In genomic region chr1:85793208-85794105, GRCm38 (mm10) we compare ENCODE assay signal across 8 mouse cellular contexts. TPM values are rescaled to one million over a fixed set of nuclear protein-coding genes. Genes with fewer than 3 reads are reported as not detected.
A peak's percentile ranks its signal among the peaks of the same experiment; 100 is the strongest.
DNase-seq lines count a peak whose midpoint lies in the region; ATAC-seq lines count a peak whose summit lies in the region.

Gene Cab39, plus strand, starts transcription at chr1:85793441.

- peak; percentile 94 for ATAC-seq in hindbrain, embryonic 11.5 days (ENCODE audit: low FRiP score)

- H3K4me3 ChIP-seq in hindbrain, embryonic 11.5 days (ENCODE audit: low read depth, low read length): peak within 1 kb of the TSS; percentile 97

- H3K9me3 ChIP-seq in hindbrain, embryonic 11.5 days (ENCODE audit: control insufficient read depth, low read length): no peaks in the 10 kb centered on the region

- peak; percentile 90 for DNase-seq in MN1 (ENCODE audit: low spot score)
- peak; percentile 81 for DNase-seq in cerebellum, adult 9-10 months
- peak; percentile 29 to 88 for DNase-seq in frontal cortex, adult 2 months (ENCODE audit: extremely low spot score in 1 of 2, low spot score in 1 of 2)
- peak; percentile 94 for DNase-seq in hindbrain, embryonic 11.5 days (ENCODE audit: low spot score)
- peak; percentile 85 to 93 for DNase-seq in layer of hippocampus, postnatal 10 days (ENCODE audit: low spot score in 2 of 2)
- peak; percentile 90 for DNase-seq in lung, postnatal 10 days
- peak; percentile 89 for DNase-seq in ovary, postnatal 36 days (ENCODE audit: low spot score)
- DNase-seq in thymus, postnatal 25 days: peak; percentile 92

- H3K9ac ChIP-seq in hindbrain, embryonic 11.5 days (ENCODE audit: low read depth, low read length): peak within 1 kb of the TSS; percentile 96

- H3K4me2 ChIP-seq in hindbrain, embryonic 11.5 days (replicated peaks; ENCODE audit: low read depth, low read length): peak within 1 kb of the TSS; percentile 67

- H3K36me3 ChIP-seq in hindbrain, embryonic 11.5 days (ENCODE audit: control insufficient read depth, insufficient read depth, low read length): no peaks in the 10 kb centered on the region

- no peaks in the 10 kb centered on the region for H3K27me3 ChIP-seq in hindbrain, embryonic 11.5 days (ENCODE audit: control insufficient read depth, insufficient read depth, low read length)

- H3K27ac ChIP-seq in hindbrain, embryonic 11.5 days (ENCODE audit: low read depth, low read length): peak within 1 kb of the TSS; percentile 95

- no peaks in the 10 kb centered on the region for H3K4me1 ChIP-seq in hindbrain, embryonic 11.5 days (replicated peaks; ENCODE audit: control insufficient read depth, insufficient read depth, low read length)

- WGBS in hindbrain, embryonic 11.5 days: under 1% methylated on average over 78 of the region's 118 CpGs

RNA-seq across cellular contexts. Expression of gene Cab39, which starts in this region (rescaled TPM):
- 108 and 115 TPM in 2 replicates for polyA plus RNA-seq in frontal cortex, adult 2 months (2012; rRNA removed)
- 72.7 and 77.1 TPM in 2 replicates for polyA plus RNA-seq in hindbrain, embryonic 11.5 days (2014; fragmentation: Nextera tagmentation; extraction: Ambion mirVana)
- total RNA-seq in layer of hippocampus, postnatal 10 days (2021): 100 to 1,000 TPM; 120 to 158 TPM

Comparison
In these comparisons a context has a peak if more than half of its experiments do, and no peak if none do; other contexts are left out.
1. Peak in every context shown above with its lines: DNase-seq, ATAC-seq, H3K4me3 ChIP-seq and H3K27ac ChIP-seq.